Mouse (Mus musculus) E14TG2a.4 (cell line): ENCODE measurements around the gene Slc37a4.

Experiments
- CTCF ChIP-seq: conservative IDR thresholded peaks from 2 replicates; pipeline ENCODE4 v1.5.1; 2014; ENCODE audit warnings: low read length
- NANOG ChIP-seq: IDR thresholded peaks from 2 replicates; pipeline ENCODE4 v1.6.1; 2014; ENCODE audit warnings: borderline replicate concordance, low read length, mixed read lengths
- POU5F1 ChIP-seq: IDR thresholded peaks from 2 replicates; pipeline ENCODE4 v1.6.1; 2014; ENCODE audit warnings: low read length, borderline replicate concordance

- TF ChIP-seq CTCF (peak; percentile 68), NANOG (no peak), POU5F1 (no peak)
Measured at GRCm38 (mm10) chr9:44417892-44418363, 21.3 kb downstream of the Slc37a4 start.
